Mouse (Mus musculus) C2C12 (cell line): Measurements from ENCODE around the gene Ramac. TPM values are rescaled to one million over a fixed set of nuclear protein-coding genes. Genes with fewer than 3 reads are reported as not detected.
A peak's percentile ranks its signal among the peaks of the same experiment; 100 is the strongest.

Source experiments
- H3K27me3 ChIP-seq: one replicate; pipeline ENCODE4 v1.6.1; 2011; ENCODE audit not compliant: control insufficient read depth, insufficient read depth, insufficient read length
- H3K36me3 ChIP-seq: one replicate; pipeline ENCODE4 v1.6.1; 2011; ENCODE audit not compliant: control insufficient read depth, insufficient read depth
- H3K4me3 ChIP-seq: one replicate; pipeline ENCODE4 v1.5.1; 2011; ENCODE audit warnings: mild to moderate bottlenecking, control low read depth; ENCODE audit not compliant: poor library complexity, insufficient read depth, severe bottlenecking
- H3K79me2 ChIP-seq: one replicate; pipeline ENCODE4 v1.6.1; 2011; ENCODE audit not compliant: control insufficient read depth, insufficient read depth
- H3K79me3 ChIP-seq: one replicate; pipeline ENCODE4 v1.6.1; 2011; ENCODE audit warnings: low read depth, control low read depth
- H3ac ChIP-seq: one replicate; pipeline ENCODE3; 2011; ENCODE audit warnings: low read depth; ENCODE audit not compliant: control insufficient read depth, insufficient read length
- CEBPB ChIP-seq: IDR thresholded peaks from one replicate; pipeline ENCODE4 v1.6.1; 2011; ENCODE audit warnings: low read depth, mild to moderate bottlenecking, control low read depth, moderate library complexity
- CTCF ChIP-seq: IDR thresholded peaks from one replicate; pipeline ENCODE4 v1.5.1; 2011; ENCODE audit not compliant: control insufficient read depth, insufficient read depth, insufficient read length
- FOSL1 ChIP-seq: IDR thresholded peaks from one replicate; pipeline ENCODE4 v1.8.0; 2011; ENCODE audit warnings: mild to moderate bottlenecking, low read length; ENCODE audit not compliant: poor library complexity, insufficient read depth, severe bottlenecking
- MAX ChIP-seq: IDR thresholded peaks from one replicate; pipeline ENCODE4 v1.6.1; 2011; ENCODE audit warnings: mild to moderate bottlenecking, control low read depth
- MYOD1 ChIP-seq: IDR thresholded peaks from one replicate; pipeline ENCODE4 v1.6.1; 2011; ENCODE audit warnings: low read depth; ENCODE audit not compliant: control insufficient read depth, insufficient read length
- MYOG ChIP-seq: IDR thresholded peaks from one replicate; pipeline ENCODE4 v1.6.1; 2011; ENCODE audit not compliant: control insufficient read depth, insufficient read length; ENCODE audit errors: extremely low read depth
- USF1 ChIP-seq: IDR thresholded peaks from one replicate; pipeline ENCODE4 v1.6.1; 2011; ENCODE audit warnings: low read depth, mild to moderate bottlenecking, control low read depth, moderate library complexity
- long read RNA-seq, 2 experiments: library from polyadenylated mRNA; unstranded; transcript quantifications; one replicate each; pipeline ENCODE4 v2.0.0; 2019 to 2020
- polyA plus RNA-seq: library from polyadenylated mRNA; unstranded; fragments of >200 nt; fragmentation: generic; extraction: Trizol; gene quantifications from one replicate; pipeline ENCODE4 v1.2.1, GENCODE M21; 2012; ENCODE audit warnings: missing spikeins

The Ramac gene
- polyA plus RNA-seq = 14.8 TPM
- long read RNA-seq, experiment 1, transcript Ramac-201 (3 exons, 1,452 nt) = major isoform, 48 of 50 reads
- long read RNA-seq, experiment 1, partial matches to known transcripts = 0 of 50 reads
- long read RNA-seq, experiment 1, other reads (novel, unspliced or antisense) = 1 of 50 reads
- long read RNA-seq, experiment 2, transcript Ramac-201 (3 exons, 1,452 nt) = major isoform, 78 of 79 reads
- long read RNA-seq, experiment 2, partial matches to known transcripts = 0 of 79 reads
- long read RNA-seq, experiment 2, other reads (novel, unspliced or antisense) = 1 of 79 reads

DNA sequence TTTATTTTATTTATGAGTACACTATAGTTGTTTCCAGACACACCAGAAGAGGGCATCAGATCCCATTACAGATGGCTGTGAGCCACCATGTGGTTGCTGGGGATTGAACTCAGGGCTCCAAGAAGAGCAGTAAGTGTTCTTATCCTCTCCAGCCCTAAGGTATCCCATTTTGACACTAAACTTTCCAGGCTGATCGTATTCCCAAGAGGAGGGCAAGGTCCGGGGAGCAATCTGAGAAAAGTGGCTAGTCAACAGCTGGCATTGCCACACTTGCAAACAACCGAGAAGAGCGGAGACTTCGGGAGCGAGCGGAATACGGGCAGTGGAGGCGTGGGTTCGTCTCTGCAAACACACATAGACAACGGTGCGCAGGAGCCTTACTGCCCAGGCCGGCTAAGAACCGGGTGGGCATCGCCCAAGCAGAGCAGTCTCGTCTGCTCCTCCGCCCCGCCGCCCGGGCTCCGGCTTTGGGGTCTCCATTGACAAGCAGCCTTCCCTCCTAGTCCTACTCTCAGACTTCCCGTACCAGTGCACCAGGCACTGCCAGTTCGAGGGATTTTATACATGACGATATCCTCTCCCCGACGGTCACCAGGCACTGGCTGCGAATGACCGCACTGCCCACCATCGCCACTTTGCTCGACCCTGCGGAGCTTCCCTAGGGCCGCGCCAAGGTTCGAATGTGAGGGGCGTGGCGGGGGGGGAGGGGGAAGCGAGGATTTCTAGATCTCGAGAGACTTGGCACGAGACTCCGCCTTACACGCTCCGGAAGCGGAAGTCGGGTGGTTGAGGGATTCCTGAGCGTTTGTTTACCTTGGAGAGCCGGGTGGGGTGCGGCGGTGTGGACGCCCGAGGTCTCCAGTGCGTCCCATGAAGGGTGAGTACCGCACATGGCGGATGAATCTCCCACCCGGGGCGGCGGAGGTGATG is at the start of gene Ramac:
Gene Ramac, plus strand, starts transcription at position 746 of the 930 bp plus-strand sequence.
- no peaks in the 10 kb centered on the region for H3K27me3 ChIP-seq
- H3K4me3 ChIP-seq = peak within 1 kb of the TSS; percentile 84
- peak within 1 kb of the TSS; percentile 87 for H3ac ChIP-seq
- peaks cover 38% of the 10 kb centered on the region for H3K79me3 ChIP-seq
- H3K79me2 ChIP-seq = peaks cover 46% of the 10 kb centered on the region
- no peaks in the 10 kb centered on the region for H3K36me3 ChIP-seq
- TF ChIP-seq USF1 = no peak

DNA sequence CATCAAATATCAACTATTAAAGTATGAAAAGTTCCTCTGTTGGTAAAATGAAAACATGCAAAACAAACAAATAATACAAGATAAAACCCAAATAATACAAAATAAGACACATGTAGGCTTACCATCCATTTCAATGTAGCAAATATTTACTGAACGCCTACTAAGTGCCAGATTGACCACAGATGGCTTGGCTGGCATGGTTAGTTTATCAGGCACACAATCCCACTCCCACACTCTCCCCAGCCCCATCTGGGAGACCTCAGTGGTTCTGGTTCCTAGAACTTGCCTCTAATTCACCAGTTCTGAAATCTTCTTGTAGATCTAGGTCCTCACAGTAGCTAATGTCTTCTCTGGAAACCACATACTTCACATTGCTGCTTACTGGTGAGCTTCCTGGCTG is 44.1 kb upstream of the Ramac start:
- Histone ChIP-seq H3K79me3 (no peaks in the 10 kb centered on the region), H3K4me3 (no peak overlapping the region), H3K79me2 (no peaks in the 10 kb centered on the region), H3K27me3 (peaks cover 4% of the 10 kb centered on the region), H3K36me3 (no peaks in the 10 kb centered on the region), H3ac (no peak overlapping the region)
- TF ChIP-seq MYOG = no peak
- TF ChIP-seq USF1 = no peak
- TF ChIP-seq FOSL1 = no peak
- no peak for TF ChIP-seq CTCF
- no peak for TF ChIP-seq CEBPB
- TF ChIP-seq MAX = no peak
- no peak for TF ChIP-seq MYOD1

DNA sequence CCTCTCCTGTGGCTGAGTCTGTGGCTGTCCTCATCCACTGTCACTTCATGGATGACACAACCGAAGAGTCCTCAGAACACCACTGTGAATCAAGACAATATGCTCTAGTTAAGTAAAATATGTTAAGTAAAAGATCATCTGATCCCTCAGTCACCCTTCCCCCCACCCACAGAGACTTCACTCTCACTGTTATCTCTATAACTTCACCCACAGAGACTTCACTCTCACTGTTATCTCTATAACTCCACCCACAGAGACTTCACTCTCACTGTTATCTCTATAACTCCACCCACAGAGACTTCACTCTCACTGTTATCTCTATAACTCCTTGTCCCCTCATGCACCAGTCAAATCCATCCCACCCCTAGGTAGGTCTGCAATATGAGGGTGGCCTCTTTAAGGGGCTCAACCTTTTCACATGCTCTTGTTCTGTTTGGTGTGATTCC is 43.5 kb upstream of the Ramac start:
- no peak overlapping the region for H3K4me3 ChIP-seq
- H3ac ChIP-seq = no peak overlapping the region
- no peak for TF ChIP-seq CTCF
- TF ChIP-seq MAX = no peak
- TF ChIP-seq MYOG = no peak
- TF ChIP-seq USF1 = no peak
- no peak for TF ChIP-seq FOSL1
- no peak for TF ChIP-seq CEBPB
- no peak for TF ChIP-seq MYOD1
- no peaks in the 10 kb centered on the region for H3K79me2 ChIP-seq
- no peaks in the 10 kb centered on the region for H3K79me3 ChIP-seq
- peaks cover 4% of the 10 kb centered on the region for H3K27me3 ChIP-seq
- H3K36me3 ChIP-seq = no peaks in the 10 kb centered on the region

DNA sequence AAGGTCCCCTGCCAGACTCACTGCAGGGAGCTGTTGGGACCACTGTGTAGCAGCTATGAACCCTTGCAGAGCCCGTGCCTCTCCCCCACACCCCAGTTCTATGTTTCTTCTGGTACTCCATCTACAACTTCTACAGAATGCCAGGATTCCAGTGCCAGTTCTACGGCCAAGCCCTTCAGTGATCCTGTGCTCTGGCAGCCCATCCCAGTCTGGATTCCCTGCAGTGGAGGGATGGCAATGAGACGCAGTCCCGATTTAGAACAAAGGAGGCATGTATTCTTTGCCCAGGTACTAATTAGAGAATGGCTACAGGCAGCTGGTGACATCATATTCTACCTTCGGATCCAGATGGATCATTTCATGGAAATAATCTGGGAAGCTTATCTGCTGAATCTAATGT is 41.5 kb upstream of the Ramac start:
- H3K79me3 ChIP-seq = no peaks in the 10 kb centered on the region
- no peak overlapping the region for H3K4me3 ChIP-seq
- TF ChIP-seq MYOD1 = no peak
- TF ChIP-seq CTCF = no peak
- no peaks in the 10 kb centered on the region for H3K36me3 ChIP-seq
- H3K27me3 ChIP-seq = peaks cover 4% of the 10 kb centered on the region
- H3ac ChIP-seq = no peak overlapping the region
- no peaks in the 10 kb centered on the region for H3K79me2 ChIP-seq

DNA sequence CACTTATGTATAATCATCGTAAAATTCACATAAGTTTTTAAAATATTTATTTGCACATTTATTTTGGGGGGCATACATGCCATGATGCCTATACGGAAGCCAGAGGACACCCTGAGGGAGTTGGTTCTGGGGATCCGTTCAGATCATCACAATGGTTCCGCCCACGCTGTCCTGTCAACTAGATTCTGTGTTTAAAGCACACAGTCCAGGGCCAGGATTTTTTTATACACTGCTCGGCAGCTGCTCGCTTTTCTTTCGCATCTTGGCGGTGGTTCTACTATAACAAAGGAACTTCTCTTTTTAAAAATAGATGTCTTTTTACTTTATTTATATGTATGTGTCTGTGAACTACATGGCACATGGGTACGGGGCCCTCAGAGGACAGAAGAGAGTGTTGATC is 38.9 kb upstream of the Ramac start:
- Histone ChIP-seq H3K4me3 (no peak overlapping the region), H3ac (no peak overlapping the region), H3K27me3 (peaks cover 4% of the 10 kb centered on the region), H3K36me3 (no peaks in the 10 kb centered on the region), H3K79me2 (no peaks in the 10 kb centered on the region), H3K79me3 (no peaks in the 10 kb centered on the region)
- no peak for TF ChIP-seq CTCF
- TF ChIP-seq FOSL1 = no peak
- no peak for TF ChIP-seq MYOG
- no peak for TF ChIP-seq MAX
- TF ChIP-seq MYOD1 = no peak
- no peak for TF ChIP-seq USF1
- TF ChIP-seq CEBPB = no peak
